Mouse (Mus musculus) heart, embryonic 13.5 days (tissue): ENCODE data around the gene Ptpn14. TPM values are rescaled to one million over a fixed set of nuclear protein-coding genes. Genes with fewer than 3 reads are reported as not detected.

Experiments
- ATAC-seq: fragments of 200-750 bp; cut with Nextera tagmentation; 2 replicates; pipeline ENCODE4 v1.8.0; 2017; ENCODE audit warnings: moderate TSS enrichment; ENCODE audit not compliant: insufficient number of reproducible peaks, low FRiP score, low TSS enrichment; ENCODE audit errors: extremely low read depth
- H3K27ac ChIP-seq: fragments of 300-500 bp; sonication (generic); replicated peaks from 2 replicates; pipeline ENCODE4 v1.5.1; 2015; ENCODE audit warnings: moderate library complexity, mild to moderate bottlenecking, inconsistent platforms
- H3K27me3 ChIP-seq: fragments of 300-500 bp; sonication (generic); replicated peaks from 2 replicates; pipeline ENCODE4 v1.6.1; 2015; ENCODE audit warnings: mild to moderate bottlenecking, inconsistent platforms
- H3K36me3 ChIP-seq: fragments of 300-500 bp; sonication (generic); 2 replicates; pipeline ENCODE4 v1.6.1; 2015; ENCODE audit warnings: mild to moderate bottlenecking, inconsistent platforms
- H3K4me1 ChIP-seq: fragments of 300-500 bp; sonication (generic); 2 replicates; pipeline ENCODE4 v1.6.1; 2015; ENCODE audit warnings: inconsistent platforms
- H3K4me2 ChIP-seq: fragments of 300-500 bp; sonication (generic); 2 replicates; pipeline ENCODE4 v1.6.1; 2015; ENCODE audit warnings: inconsistent platforms, mild to moderate bottlenecking, moderate library complexity
- H3K4me3 ChIP-seq: fragments of 300-500 bp; sonication (generic); 2 replicates; pipeline ENCODE4 v1.5.1; 2015; ENCODE audit warnings: moderate library complexity, mild to moderate bottlenecking, inconsistent platforms
- H3K9ac ChIP-seq: fragments of 300-500 bp; sonication (generic); 2 replicates; pipeline ENCODE4 v1.6.1; 2015; ENCODE audit warnings: inconsistent platforms, mild to moderate bottlenecking, moderate library complexity
- H3K9me3 ChIP-seq: fragments of 300-500 bp; sonication (generic); 2 replicates; pipeline ENCODE4 v1.6.1; 2016; ENCODE audit warnings: inconsistent platforms
- WGBS: fragments of 180-500 bp; shearing (Covaris S2); methylation state at CpG from one replicate; pipeline ENCODE4 v1.1.7; 2015; ENCODE audit warnings: mixed read lengths; 5-methylcytosine and 5-hydroxymethylcytosine counted together
- polyA plus RNA-seq: library from polyadenylated mRNA; unstranded; fragments of >200 nt; fragmentation: Nextera tagmentation; extraction: Ambion mirVana; gene quantifications from 2 replicates; pipeline ENCODE4 v1.2.1, GENCODE M21; 2015

The Ptpn14 gene
- polyA plus RNA-seq, 1 experiment from 2014 or later: 7.6 TPM

- Histone ChIP-seq H3K27me3 (no peaks in the 10 kb centered on the region), H3K27ac (no peak overlapping the region), H3K4me1 (peaks cover 44% of the 10 kb centered on the region), H3K4me3 (no peak overlapping the region), H3K36me3 (no peaks in the 10 kb centered on the region), H3K9ac (no peak overlapping the region), H3K9me3 (no peaks in the 10 kb centered on the region), H3K4me2 (no peak overlapping the region)
- no peak for ATAC-seq
- WGBS: 67% methylated on average over 4 of the region's 4 CpGs
Measured at GRCm38 (mm10) chr1:189814385-189814784, 86.3 kb downstream of the Ptpn14 start.

DNA sequence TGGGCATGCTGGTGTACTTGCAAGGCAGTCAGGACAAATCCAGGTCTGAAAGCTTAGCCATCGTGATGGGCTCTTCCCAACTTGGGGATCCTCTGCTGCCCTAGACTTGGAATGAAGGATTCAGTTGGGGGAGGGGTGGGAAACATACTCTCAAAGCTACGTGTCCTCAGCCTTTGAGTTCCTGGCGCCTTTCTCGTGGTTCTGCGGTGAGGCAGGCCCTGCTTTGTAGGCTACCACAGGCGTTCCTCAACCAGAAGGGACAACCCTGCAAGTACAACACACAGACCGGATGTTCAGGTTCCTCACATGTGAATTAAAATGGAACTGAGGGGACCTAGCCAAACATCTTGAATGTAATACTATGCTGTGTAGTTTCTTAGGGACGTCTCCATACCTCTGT lies 89.0 kb downstream of the Ptpn14 start:
- Histone ChIP-seq H3K4me1 (peaks cover 61% of the 10 kb centered on the region), H3K4me2 (no peak overlapping the region), H3K9me3 (no peaks in the 10 kb centered on the region), H3K9ac (no peak overlapping the region), H3K27me3 (no peaks in the 10 kb centered on the region), H3K27ac (peak overlapping the region; percentile 85), H3K36me3 (0 out of 2 replicates have a peak, but pooled peaks cover 2% of the 10 kb centered on the region), H3K4me3 (no peak overlapping the region)
- no peak for ATAC-seq
- WGBS: 71% methylated on average over 8 of the region's 8 CpGs

DNA sequence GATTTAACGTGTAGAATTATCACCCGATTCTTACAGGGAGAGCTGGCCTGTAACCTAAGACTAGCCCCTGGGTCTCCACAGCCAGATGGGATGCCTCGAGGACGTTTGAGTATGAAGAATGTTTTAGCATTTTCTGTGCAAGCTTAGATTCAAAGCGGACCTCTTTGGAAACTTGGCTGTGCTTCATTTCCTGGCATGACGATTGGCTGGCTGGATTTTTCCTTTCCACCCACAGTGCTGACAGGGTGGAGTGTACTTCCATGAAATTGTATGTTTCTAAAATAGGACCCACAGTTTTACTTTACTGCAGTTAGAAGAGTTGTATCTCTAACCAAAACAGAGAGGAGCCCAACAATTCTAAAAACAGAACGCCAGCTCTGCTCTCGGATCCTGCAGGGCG lies 89.7 kb downstream of the Ptpn14 start:
- Histone ChIP-seq H3K27me3 (no peaks in the 10 kb centered on the region), H3K9ac (no peak overlapping the region), H3K27ac (peak overlapping the region; percentile 85), H3K4me2 (peak overlapping the region; percentile 16; the same call in 1 of the 2 replicates), H3K9me3 (no peaks in the 10 kb centered on the region), H3K36me3 (peaks cover 9% of the 10 kb centered on the region), H3K4me3 (no peak overlapping the region), H3K4me1 (peaks cover 58% of the 10 kb centered on the region)
- ATAC-seq: no peak
- WGBS: 53% methylated on average over 9 of the region's 9 CpGs

DNA sequence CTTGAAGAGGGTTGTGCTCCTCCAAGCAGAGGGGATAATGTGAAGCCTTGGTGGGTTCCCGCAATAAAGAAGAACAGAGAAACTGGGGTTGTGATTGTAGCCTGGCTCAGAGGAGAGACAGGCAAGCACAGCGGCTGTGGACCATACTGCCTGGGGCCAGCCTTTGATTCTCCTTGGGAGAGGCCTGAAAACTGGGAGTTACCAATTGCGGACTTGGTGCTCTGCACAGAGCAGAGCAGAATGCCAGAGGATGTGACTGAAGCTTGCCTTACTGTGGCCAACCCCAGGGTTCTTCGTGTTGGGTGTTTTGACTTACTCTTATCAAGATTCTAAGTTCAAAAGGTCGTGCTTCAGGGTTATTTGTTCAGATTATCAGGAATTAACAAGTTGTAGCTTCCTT lies 92.0 kb downstream of the Ptpn14 start:
- no peak overlapping the region for H3K9ac ChIP-seq
- 0 out of 2 replicates have a peak, but pooled peaks cover 5% of the 10 kb centered on the region for H3K9me3 ChIP-seq
- H3K4me3 ChIP-seq: no peak overlapping the region
- 0 out of 2 replicates have a peak overlapping the region, but pooled peaks have one; percentile 3 for H3K27ac ChIP-seq
- no peaks in the 10 kb centered on the region for H3K27me3 ChIP-seq
- H3K4me2 ChIP-seq: no peak overlapping the region
- no peak for ATAC-seq
- WGBS: 46% methylated on average over 5 of the region's 5 CpGs
- peaks cover 56% of the 10 kb centered on the region for H3K4me1 ChIP-seq
- H3K36me3 ChIP-seq: peaks cover 24% of the 10 kb centered on the region

DNA sequence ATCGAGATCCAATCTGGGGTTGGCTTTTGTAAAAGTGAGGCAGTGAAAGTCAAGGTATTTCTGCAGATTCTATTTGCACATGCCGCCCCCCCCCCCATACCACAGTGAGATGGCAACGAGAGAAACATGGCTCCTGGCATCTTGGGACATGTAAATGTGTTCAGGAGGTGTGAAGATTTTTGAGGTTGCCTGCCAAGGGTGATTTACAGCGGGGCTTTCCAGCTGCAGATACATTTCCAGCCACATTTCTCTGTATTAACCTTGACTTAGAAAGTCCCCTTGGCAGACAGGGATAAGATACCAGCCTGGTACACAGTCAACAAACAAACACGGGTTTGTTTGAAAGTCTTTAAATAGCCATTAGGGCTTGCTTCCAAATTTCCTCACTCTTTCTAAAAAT lies 96.4 kb downstream of the Ptpn14 start:
- H3K9me3 ChIP-seq: 0 out of 2 replicates have a peak, but pooled peaks cover 5% of the 10 kb centered on the region
- ATAC-seq: no peak
- H3K4me2 ChIP-seq: no peak overlapping the region
- peaks cover 62% of the 10 kb centered on the region for H3K36me3 ChIP-seq
- H3K27me3 ChIP-seq: no peaks in the 10 kb centered on the region
- peaks cover 22% of the 10 kb centered on the region for H3K4me1 ChIP-seq
- WGBS: 79% methylated on average over 5 of the region's 5 CpGs
- no peak overlapping the region for H3K4me3 ChIP-seq
- H3K9ac ChIP-seq: no peak overlapping the region
- no peak overlapping the region for H3K27ac ChIP-seq

GRCm38 (mm10) chr1:189830391-189830790 lies 102.3 kb downstream of the Ptpn14 start:
- Histone ChIP-seq H3K9me3 (no peaks in the 10 kb centered on the region), H3K27me3 (no peaks in the 10 kb centered on the region), H3K36me3 (peaks cover 70% of the 10 kb centered on the region), H3K4me3 (no peak overlapping the region), H3K9ac (no peak overlapping the region), H3K27ac (no peak overlapping the region), H3K4me2 (peak overlapping the region; percentile 9; the same call in 1 of the 2 replicates), H3K4me1 (peaks cover 15% of the 10 kb centered on the region)
- no peak for ATAC-seq
- 63% methylated on average over 4 of the region's 4 CpGs for WGBS

GRCm38 (mm10) chr1:189830797-189831232 lies 102.7 kb downstream of the Ptpn14 start:
- Histone ChIP-seq H3K9me3 (no peaks in the 10 kb centered on the region), H3K36me3 (peaks cover 70% of the 10 kb centered on the region), H3K4me1 (peaks cover 15% of the 10 kb centered on the region), H3K9ac (no peak overlapping the region), H3K4me3 (no peak overlapping the region), H3K27me3 (no peaks in the 10 kb centered on the region), H3K27ac (no peak overlapping the region), H3K4me2 (peak overlapping the region; percentile 9; the same call in 1 of the 2 replicates)
- ATAC-seq: no peak
- WGBS: 21% methylated on average over 12 of the region's 12 CpGs

GRCm38 (mm10) chr1:189833351-189833750 lies 105.3 kb downstream of the Ptpn14 start:
- Histone ChIP-seq H3K36me3 (peaks cover 69% of the 10 kb centered on the region), H3K9me3 (no peaks in the 10 kb centered on the region), H3K27ac (no peak overlapping the region), H3K4me1 (peaks cover 15% of the 10 kb centered on the region), H3K4me3 (no peak overlapping the region), H3K9ac (no peak overlapping the region), H3K4me2 (no peak overlapping the region), H3K27me3 (no peaks in the 10 kb centered on the region)
- 75% methylated on average over 7 of the region's 7 CpGs for WGBS
- ATAC-seq: no peak

- H3K9ac ChIP-seq: no peak overlapping the region
- no peaks in the 10 kb centered on the region for H3K27me3 ChIP-seq
- ATAC-seq: no peak
- H3K4me1 ChIP-seq: peaks cover 15% of the 10 kb centered on the region
- no peak overlapping the region for H3K4me3 ChIP-seq
- H3K4me2 ChIP-seq: no peak overlapping the region
- 85% methylated on average over 13 of the region's 13 CpGs for WGBS
- no peaks in the 10 kb centered on the region for H3K9me3 ChIP-seq
- H3K36me3 ChIP-seq: peaks cover 69% of the 10 kb centered on the region
- H3K27ac ChIP-seq: no peak overlapping the region
Measured at GRCm38 (mm10) chr1:189834166-189834565, 106.1 kb downstream of the Ptpn14 start.

GRCm38 (mm10) chr1:189846319-189846718 lies 118.3 kb downstream of the Ptpn14 start:
- H3K36me3 ChIP-seq: peaks cover 98% of the 10 kb centered on the region
- peaks cover 11% of the 10 kb centered on the region for H3K4me1 ChIP-seq
- no peaks in the 10 kb centered on the region for H3K9me3 ChIP-seq
- H3K27ac ChIP-seq: no peak overlapping the region
- ATAC-seq: no peak
- H3K4me3 ChIP-seq: no peak overlapping the region
- H3K4me2 ChIP-seq: no peak overlapping the region
- WGBS: 72% methylated on average over 2 of the region's 2 CpGs
- H3K9ac ChIP-seq: no peak overlapping the region
- H3K27me3 ChIP-seq: no peaks in the 10 kb centered on the region

DNA sequence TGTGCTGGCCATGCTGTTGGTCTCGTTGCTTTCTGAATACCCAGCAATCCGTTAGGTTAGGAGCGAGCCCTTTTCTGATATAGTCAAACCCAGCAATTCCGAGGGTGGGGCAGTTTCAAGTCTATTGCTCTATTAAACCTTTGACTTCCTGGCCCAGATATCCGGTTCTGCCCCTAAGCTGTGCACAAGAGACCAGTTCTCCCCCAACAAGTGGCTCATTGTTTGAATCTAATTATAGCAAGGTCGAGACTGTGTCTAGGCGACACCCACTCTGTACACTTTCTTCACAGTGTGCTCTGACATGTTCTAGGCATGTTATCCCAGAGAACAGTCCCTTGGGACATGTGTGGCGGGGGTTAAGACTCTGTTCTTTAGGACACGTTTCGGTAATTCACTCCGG lies 121.5 kb downstream of the Ptpn14 start:
- H3K27ac ChIP-seq: 0 out of 2 replicates have a peak overlapping the region, but pooled peaks have one; percentile 36
- H3K4me1 ChIP-seq: peaks cover 11% of the 10 kb centered on the region
- H3K4me3 ChIP-seq: no peak overlapping the region
- no peaks in the 10 kb centered on the region for H3K9me3 ChIP-seq
- 60% methylated on average over 11 of the region's 11 CpGs for WGBS
- no peak overlapping the region for H3K4me2 ChIP-seq
- 0 out of 2 replicates have a peak overlapping the region, but pooled peaks have one; percentile 1 for H3K9ac ChIP-seq
- peaks cover 97% of the 10 kb centered on the region for H3K36me3 ChIP-seq
- no peak for ATAC-seq
- H3K27me3 ChIP-seq: no peaks in the 10 kb centered on the region

GRCm38 (mm10) chr1:189852051-189852450 lies 124.0 kb downstream of the Ptpn14 start:
- no peak overlapping the region for H3K9ac ChIP-seq
- H3K4me1 ChIP-seq: peaks cover 11% of the 10 kb centered on the region
- 79% methylated on average over 5 of the region's 5 CpGs for WGBS
- H3K36me3 ChIP-seq: peaks cover 97% of the 10 kb centered on the region
- no peak overlapping the region for H3K4me2 ChIP-seq
- no peaks in the 10 kb centered on the region for H3K9me3 ChIP-seq
- ATAC-seq: no peak
- no peak overlapping the region for H3K27ac ChIP-seq
- no peaks in the 10 kb centered on the region for H3K27me3 ChIP-seq
- H3K4me3 ChIP-seq: no peak overlapping the region
